Mouse (Mus musculus): ENCODE results near the gene Gm5741.

Gene Gm5741

DNA sequence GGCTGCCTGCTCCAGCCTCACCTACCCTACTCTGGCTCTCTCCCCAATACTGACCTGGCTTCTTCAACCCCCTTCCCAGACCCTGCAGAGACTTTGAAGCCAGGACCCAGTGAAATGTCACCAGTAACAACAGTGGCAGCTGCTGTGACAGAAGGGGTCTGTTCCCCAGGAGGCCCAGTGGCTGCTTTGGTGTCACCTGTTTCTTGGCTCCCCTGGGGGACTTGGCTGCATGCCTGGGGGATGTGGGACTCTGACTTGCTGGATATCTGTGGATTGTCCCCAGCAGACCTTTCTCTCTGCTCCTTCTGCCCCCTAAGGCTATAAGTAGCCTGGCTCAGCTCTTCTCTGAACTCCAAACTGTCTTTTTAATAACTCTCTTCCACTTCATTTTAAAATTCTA is at the start of gene Gm5741:
Gene Gm5741 (minus strand): TSS at position 1 of the 400 bp plus-strand sequence.
- ChIA-PET CTCF (no interaction called here), POLR2A (interaction anchor here in 3 of 4 experiments (0.5 to 13.9 kb wide), 8 partner anchors 8 to 107 kb away, joined by 3 to 338 read pairs (median 4); partner anchors contain the start of genes Tnpo2 (in 2 of the 3), Fbxw9 (in 1 of the 3), Man2b1 (in 1 of the 3) and Trir (in 1 of the 3))

DNA sequence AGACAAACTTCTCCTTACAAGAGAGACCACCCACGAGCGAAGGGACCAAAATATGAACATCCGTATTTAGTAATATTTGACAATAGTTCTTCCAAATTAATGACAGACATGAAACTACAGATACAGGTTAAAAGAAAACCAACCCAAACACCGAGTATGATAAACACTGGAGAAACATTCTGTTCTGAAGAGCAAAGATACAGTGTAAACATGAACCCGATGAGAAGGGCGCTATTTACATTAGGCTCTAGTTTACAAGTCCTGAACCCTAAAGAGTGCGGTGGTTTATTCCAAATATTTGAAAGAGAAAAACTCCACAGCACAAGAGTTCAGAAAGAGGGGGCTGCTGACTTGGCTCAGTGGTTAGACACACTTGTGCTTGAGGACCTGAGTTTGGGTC is 49.2 kb upstream of the Gm5741 start:
- POLR2A ChIA-PET, result interaction anchor here in 1 of 4 experiments (0.7 kb wide), 1 partner anchor 308 kb away, joined by 4 read pairs; no protein-coding TSS in a partner anchor
- CTCF ChIA-PET, result no interaction called here

DNA sequence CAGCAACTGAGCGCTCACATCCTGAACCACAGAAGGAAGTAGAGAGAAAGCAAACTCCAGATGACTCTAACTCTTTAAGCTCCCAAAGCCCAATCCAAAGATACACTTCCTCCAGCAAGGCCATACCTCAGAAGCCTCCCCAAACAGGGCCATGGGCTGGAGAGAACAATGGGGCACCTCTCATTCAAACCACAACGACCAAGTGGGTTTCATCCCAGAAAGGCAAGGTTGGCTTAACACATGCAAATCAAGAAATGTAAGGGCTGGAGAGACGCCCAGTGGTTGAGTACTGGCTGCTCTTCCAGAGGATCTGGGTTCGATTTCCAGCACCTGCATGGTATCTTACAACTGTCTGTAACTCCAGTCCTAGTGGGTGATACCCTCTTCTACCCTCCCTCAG is 47.7 kb upstream of the Gm5741 start:
- POLR2A ChIA-PET, result no interaction called here
- CTCF ChIA-PET, result no interaction called here

DNA sequence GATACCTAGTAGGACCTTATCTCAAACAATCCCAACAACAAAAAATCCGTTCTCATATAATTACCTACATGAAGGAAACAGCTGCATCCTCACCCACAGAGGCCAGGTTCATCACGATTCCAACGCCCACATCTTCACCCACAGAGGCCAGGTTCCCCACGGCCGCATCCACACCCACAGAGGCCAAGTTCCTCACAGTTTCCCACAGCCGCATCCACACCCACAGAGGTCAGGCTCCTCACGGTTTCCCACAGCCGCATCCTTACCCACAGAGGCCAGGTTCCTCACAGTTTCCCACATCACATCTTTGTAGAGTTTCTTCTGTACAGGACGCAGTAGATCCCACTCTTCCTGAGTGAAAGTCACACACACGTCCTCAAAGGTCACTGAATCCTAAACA is 45.5 kb upstream of the Gm5741 start:
- ChIA-PET CTCF (interaction anchor here in 1 of 4 experiments (0.6 kb wide), 1 partner anchor 50 kb away, joined by 9 read pairs; no protein-coding TSS in a partner anchor), POLR2A (no interaction called here)

DNA sequence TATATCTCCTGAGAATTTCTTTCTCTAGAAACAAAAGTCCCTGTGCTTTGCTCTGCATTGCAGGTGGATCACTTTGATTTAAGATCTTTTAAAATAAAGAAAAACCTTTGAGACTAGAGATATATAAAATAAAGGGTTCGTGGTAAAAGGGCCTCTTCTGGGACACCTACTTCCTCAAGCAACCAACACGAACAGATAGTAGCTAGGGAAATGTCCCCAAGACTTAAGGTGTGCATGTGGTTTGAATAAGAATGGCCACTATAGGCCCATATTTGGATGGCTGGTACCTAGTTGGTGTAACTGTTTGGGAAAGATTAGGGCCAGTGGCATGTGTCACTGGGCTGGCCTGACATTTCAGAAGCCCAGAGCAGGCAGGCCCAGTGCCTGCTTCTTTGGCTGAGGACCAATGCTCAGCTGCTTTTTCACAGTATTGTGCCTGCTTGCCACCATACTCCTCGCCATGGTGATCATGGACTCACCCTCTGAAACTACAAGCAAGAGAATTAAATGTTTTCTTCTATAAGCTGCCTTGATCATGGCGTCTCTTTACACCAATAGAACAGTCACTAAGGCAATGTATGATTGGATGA is 32.4 kb upstream of the Gm5741 start:
- ChIA-PET CTCF (interaction anchor here in 1 of 4 experiments (0.5 kb wide), 1 partner anchor 341 kb away, joined by 4 read pairs; no protein-coding TSS in a partner anchor), POLR2A (interaction anchor here in 2 of 4 experiments (0.6 to 10.8 kb wide), 8 partner anchors 16 to 124 kb away, joined by 3 to 60 read pairs (median 8); partner anchors contain the start of genes Dhps (in 2 of the 2), Man2b1 (in 2 of the 2) and Wdr83os (in 1 of the 2))

DNA sequence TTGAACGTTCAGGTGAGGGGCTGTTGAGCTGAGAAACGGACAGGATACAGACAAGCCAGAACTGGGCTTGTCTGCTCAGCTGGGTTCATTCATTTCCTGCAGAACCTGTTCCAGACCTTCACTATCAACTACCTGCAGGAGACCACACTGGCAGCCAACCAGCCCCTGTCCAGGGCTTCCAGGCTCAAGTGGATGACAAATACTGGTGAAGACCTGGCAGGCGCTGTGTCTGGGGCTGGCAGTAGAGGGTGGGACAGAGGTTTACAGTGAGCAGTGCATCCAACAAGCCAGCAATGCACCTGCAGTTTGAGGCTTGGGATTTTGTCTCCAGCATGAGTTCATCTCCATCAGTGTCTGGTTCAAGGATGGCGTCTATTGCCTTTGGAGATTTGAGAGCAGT is 29.1 kb upstream of the Gm5741 start:
- ChIA-PET POLR2A (interaction anchor here in 3 of 4 experiments (0.8 to 10.8 kb wide), 7 partner anchors 13 to 295 kb away, joined by 3 to 60 read pairs (median 3); partner anchors contain the start of genes Dhps (in 2 of the 3) and Man2b1 (in 1 of the 3)), CTCF (interaction anchor here in 1 of 4 experiments (1.0 kb wide), 1 partner anchor 21 kb away, joined by 3 read pairs; no protein-coding TSS in a partner anchor)

DNA sequence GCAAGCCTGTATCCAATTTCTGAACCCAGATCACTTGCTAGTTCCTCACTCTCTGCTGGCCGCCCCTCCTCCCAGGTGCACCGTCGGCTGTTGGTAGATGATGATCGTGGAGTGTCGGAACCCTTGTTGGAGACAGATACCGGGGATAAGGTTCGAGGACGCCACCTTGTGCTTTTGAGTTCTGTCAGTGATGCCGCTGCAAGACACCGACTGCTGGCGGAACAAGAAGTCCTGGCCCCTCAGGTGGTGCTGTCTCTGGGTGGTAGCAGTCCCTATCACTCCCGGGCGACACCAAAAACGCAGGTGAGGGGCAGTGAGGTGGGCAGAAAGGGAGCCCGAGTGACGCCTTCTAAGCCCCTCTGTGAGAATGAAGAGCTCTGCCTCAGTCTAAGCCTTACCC is 28.4 kb upstream of the Gm5741 start:
- POLR2A ChIA-PET, result interaction anchor here in 3 of 4 experiments (0.8 to 10.8 kb wide), 8 partner anchors 12 to 295 kb away, joined by 3 to 60 read pairs (median 4); partner anchors contain the start of genes Dhps (in 2 of the 3) and Man2b1 (in 2 of the 3)
- CTCF ChIA-PET, result interaction anchor here in 2 of 4 experiments (1.0 to 1.4 kb wide), 2 partner anchors 20 kb away, joined by 3 read pairs; no protein-coding TSS in a partner anchor

DNA sequence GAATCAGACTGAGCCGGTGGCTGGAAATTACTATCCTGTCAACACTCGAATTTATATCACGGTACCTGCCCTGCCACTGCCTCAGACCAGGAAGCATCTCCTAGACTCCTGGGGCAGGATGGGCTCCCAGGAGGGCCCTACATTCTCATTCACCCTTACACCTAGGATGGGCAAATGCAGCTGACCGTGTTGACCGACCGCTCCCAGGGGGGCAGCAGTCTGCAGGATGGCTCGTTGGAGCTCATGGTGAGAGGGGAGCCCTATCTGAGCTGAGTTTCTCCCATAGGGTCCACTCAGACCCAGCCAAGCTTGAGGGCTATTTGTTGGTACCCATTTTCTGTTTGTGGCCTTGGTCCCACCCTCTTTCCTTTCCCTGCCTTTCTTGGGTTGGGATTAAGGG is 27.8 kb upstream of the Gm5741 start:
- POLR2A ChIA-PET, result interaction anchor here in 2 of 4 experiments (1.0 to 10.8 kb wide), 4 partner anchors 11 to 120 kb away, joined by 3 to 60 read pairs (median 30); partner anchors contain the start of genes Man2b1 (in 2 of the 2) and Dhps (in 1 of the 2)
- CTCF ChIA-PET, result interaction anchor here in 1 of 4 experiments (1.4 kb wide), 1 partner anchor 19 kb away, joined by 3 read pairs; no protein-coding TSS in a partner anchor

DNA sequence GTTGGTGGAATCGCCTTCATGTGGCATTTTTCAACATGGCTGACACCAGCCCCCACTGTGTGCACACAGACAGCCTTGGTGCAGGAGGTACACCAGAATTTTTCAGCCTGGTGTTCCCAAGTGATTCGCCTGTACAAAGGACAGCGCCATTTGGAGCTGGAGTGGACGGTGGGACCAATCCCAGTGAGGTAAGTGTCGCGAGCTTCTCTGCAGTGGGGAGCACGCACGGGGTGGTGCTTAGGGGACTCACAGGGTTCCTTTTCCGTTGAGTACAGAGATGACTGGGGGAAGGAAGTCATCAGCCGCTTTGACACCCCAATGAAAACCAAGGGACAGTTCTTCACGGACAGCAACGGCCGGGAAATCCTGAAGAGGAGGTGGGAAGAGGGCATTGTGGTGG is 27.3 kb upstream of the Gm5741 start:
- POLR2A ChIA-PET, result interaction anchor here in 2 of 4 experiments (1.0 to 10.8 kb wide), 5 partner anchors 11 to 119 kb away, joined by 3 to 60 read pairs (median 8); partner anchors contain the start of genes Man2b1 (in 2 of the 2) and Dhps (in 1 of the 2)
- CTCF ChIA-PET, result interaction anchor here in 1 of 4 experiments (1.4 kb wide), 1 partner anchor 19 kb away, joined by 3 read pairs; no protein-coding TSS in a partner anchor

DNA sequence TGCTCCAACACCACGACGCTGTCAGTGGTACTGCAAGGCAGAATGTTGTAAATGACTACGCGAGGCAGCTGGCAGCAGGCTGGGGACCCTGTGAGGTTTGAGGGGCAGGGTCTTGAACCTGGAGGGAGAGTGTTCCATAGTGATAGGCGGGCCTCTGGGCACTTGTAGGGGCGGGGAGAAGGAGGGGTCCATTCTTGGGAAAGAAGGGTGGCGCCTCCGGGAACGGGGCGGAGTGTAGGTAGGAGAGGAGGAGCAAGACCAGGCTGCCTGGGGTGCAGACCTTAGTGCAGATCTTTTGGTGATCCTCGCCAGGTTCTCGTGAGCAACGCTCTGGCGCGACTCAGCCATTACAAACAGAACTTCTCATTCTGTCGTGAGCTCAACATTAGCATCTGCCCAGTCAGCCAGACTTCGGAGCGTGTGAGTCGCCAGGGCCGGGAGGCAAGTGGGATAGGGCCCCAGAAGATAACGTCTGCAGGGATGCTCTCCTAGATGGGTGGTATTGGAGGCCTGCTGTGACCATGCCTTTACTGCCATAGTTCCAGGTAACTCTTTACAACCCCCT is 23.8 kb upstream of the Gm5741 start:
- ChIA-PET POLR2A (interaction anchor here in 3 of 4 experiments (1.0 to 9.8 kb wide), 7 partner anchors 8 to 20 kb away, joined by 3 to 60 read pairs (median 10); partner anchors contain the start of genes Dhps (in 3 of the 3), Man2b1 (in 1 of the 3), Wdr83 (in 1 of the 3) and Wdr83os (in 1 of the 3)), CTCF (interaction anchor here in 3 of 4 experiments (0.6 to 1.3 kb wide), 6 partner anchors 10 to 49 kb away, joined by 3 to 5 read pairs (median 4); no protein-coding TSS in a partner anchor)

DNA sequence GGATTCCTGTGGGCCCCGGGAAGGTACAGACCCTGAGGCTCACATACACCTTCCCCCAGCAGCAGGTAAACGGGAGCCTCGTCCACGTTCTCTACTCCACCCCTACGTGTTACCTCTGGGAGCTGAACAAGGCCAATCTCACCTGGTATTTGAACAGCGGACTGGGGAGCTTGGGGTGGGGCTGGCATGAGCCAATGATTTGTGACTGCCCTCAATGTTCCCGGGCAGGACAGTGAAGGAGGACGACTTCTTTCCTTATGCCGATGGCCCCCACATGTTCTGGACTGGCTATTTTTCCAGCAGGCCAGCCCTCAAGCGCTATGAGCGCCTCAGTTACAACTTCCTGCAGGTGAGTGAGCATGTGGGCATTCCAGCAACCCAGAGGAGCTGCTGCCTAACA is 23.1 kb upstream of the Gm5741 start:
- POLR2A ChIA-PET, result interaction anchor here in 2 of 4 experiments (1.3 to 9.8 kb wide), 5 partner anchors 7 to 19 kb away, joined by 3 to 60 read pairs (median 11); partner anchors contain the start of genes Dhps (in 2 of the 2) and Man2b1 (in 1 of the 2)

DNA sequence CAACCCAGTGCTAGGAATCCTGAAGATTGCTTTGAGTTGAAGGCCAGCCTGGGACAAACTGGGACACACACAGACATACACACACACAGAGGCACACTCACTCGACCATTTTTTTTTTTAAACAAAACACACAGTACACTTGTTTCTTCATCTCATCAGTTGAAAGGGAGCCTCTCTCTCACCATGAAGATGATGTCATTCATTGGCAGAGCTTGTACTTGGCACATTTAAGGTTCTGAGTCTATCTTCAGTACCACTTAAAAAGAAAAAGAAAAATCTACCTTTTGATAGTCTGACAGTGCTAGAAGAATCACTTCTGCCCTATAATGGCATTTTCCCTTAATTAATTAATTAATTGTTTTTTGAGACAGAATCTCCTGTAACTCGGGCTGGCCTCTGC is 21.0 kb upstream of the Gm5741 start:
- ChIA-PET POLR2A (interaction anchor here in 2 of 4 experiments (0.6 to 11.1 kb wide), 5 partner anchors 8 to 103 kb away, joined by 3 to 275 read pairs (median 4); partner anchors contain the start of genes Dhps (in 1 of the 2), Wdr83 (in 1 of the 2) and Wdr83os (in 1 of the 2)), CTCF (interaction anchor here in 1 of 4 experiments (0.7 kb wide), 1 partner anchor 14 kb away, joined by 3 read pairs; no protein-coding TSS in a partner anchor)

More for the DNA sequence above, 23.1 kb upstream of the Gm5741 start:
- CTCF ChIA-PET, result interaction anchor here in 1 of 4 experiments (1.2 kb wide), 1 partner anchor 16 kb away, joined by 3 read pairs; no protein-coding TSS in a partner anchor

DNA sequence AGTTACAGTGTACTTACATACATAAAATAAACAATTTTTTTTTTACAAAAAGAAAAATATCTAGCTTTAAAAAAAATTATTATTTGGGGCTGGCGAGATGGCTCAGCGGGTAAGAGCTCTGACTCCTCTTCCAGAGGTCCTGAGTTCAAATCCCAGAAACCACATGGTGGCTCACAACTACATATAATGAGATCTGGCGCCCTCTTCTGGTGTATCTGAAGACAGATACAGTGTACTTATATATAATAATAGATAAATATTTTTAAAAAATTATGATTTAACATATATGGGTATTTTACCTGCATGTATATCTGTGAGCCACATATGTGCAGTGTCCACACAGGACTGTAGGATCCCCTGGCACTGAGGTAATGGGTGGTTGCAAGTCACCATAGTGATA is 18.5 kb upstream of the Gm5741 start:
- ChIA-PET POLR2A (interaction anchor here in 2 of 4 experiments (0.7 to 11.1 kb wide), 9 partner anchors 10 to 109 kb away, joined by 3 to 275 read pairs (median 9); partner anchors contain the start of genes Dhps (in 2 of the 2) and Trir (in 1 of the 2)), CTCF (interaction anchor here in 3 of 4 experiments (0.6 to 3.2 kb wide), 10 partner anchors 10 to 377 kb away, joined by 3 to 19 read pairs (median 4); partner anchors contain the start of gene Dhps (in 1 of the 3))

DNA sequence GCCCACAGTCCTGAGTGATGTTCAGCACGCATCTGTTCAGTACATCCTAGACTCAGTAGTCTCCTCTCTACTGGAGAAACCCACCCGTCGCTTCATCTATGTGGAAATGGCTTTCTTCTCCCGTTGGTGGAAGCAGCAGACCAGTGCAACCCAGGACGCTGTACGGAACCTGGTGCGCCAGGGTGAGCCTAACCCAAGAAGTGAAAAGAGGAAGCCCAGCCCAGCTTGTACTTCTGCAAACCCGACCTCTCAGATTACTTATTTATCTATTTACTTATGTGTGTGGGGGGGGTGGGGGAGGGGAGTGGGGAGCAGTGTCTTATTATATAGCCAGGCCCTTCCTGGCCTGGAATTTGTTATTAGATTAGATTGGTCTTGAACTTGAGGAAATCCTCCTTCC is 16.9 kb upstream of the Gm5741 start:
- ChIA-PET POLR2A (interaction anchor here in 3 of 4 experiments (0.6 to 11.1 kb wide), 9 partner anchors 11 to 208 kb away, joined by 3 to 275 read pairs (median 21); partner anchors contain the start of genes Dhps (in 3 of the 3), Fbxw9 (in 1 of the 3) and Tnpo2 (in 1 of the 3)), CTCF (interaction anchor here in 1 of 4 experiments (0.6 to 3.2 kb wide), 2 partner anchors 8 to 441 kb away, joined by 3 to 19 read pairs; no protein-coding TSS in a partner anchor)

DNA sequence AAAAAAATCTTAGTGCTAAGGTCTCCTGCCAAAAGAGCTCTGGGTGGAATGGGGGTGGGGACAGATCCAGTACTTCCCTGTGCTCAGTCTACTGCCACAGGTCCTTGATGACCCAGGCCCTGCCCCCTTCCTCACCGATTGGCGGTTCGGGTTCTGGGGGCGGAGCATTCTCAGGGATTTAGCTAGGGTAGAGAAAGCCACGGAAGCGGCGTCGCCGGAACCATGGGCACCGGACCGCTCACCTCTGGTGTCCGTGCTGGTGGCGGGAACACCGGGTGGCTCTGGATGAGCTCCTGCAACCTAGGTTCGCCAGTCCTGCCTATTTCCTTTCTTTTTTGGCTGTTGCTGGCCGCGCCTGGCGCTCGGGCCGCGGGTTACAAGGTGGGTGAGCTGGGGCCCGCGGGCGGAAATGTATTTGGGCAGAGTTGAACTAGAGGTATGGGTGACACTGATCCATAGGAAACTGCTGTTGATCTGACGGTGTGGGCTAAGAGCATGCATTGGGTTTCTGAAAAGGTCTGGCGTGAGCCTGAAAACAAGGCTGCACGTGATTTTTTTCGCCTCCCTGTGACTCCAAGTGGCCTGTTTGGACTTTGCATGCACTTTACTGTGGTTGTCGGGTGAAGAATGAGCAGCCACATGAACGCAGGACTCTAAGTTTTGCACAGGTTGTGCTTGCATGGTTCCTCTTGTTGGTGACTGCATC is 15.5 kb upstream of the Gm5741 start, which contains the start of gene Man2b1:
Gene Man2b1 (plus strand): TSS at position 163 of the 706 bp plus-strand sequence.
- ChIA-PET CTCF (interaction anchor here (0.5 to 1.7 kb wide), 12 partner anchors 11 to 1815 kb away, joined by 3 to 22 read pairs (median 4); partner anchors contain the start of gene Dhps (in 1 of the 4)), POLR2A (interaction anchor here (0.6 to 11.1 kb wide), 68 partner anchors 9 to 752 kb away, joined by 3 to 275 read pairs (median 5); partner anchors contain the start of genes Dhps (in 4 of the 4), Trir (in 3 of the 4), Vps35 (in 3 of the 4) and Asna1 (in 2 of the 4))

DNA sequence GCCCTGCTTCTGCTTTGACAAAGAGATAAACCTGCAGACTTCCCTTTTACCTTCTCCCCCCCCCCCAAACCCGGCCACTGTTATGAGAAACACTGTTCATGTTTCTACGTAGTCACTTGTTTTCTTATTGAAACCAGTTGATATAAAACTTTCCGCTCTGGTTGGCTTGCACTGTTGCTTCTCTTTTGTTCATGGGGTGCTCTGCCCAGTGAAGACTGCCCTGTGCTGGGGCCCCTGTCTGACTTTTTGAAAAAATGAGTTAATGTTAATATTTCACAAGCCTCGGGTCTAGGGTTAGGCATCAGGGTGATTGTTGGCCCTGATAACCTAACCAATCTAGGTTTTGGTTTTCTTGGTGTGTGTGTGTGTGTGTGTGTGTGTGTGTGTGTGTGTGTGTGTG is 14.4 kb upstream of the Gm5741 start:
- ChIA-PET CTCF (interaction anchor here in 1 of 4 experiments (0.9 to 2.0 kb wide), 2 partner anchors 10 to 69 kb away, joined by 3 to 18 read pairs; partner anchors contain the start of gene Dhps), POLR2A (interaction anchor here in 3 of 4 experiments (0.5 to 12.9 kb wide), 27 partner anchors 9 to 235 kb away, joined by 3 to 479 read pairs (median 13); partner anchors contain the start of genes Dhps (in 3 of the 3), Fbxw9 (in 2 of the 3), Tnpo2 (in 2 of the 3) and Asna1 (in 1 of the 3))

DNA sequence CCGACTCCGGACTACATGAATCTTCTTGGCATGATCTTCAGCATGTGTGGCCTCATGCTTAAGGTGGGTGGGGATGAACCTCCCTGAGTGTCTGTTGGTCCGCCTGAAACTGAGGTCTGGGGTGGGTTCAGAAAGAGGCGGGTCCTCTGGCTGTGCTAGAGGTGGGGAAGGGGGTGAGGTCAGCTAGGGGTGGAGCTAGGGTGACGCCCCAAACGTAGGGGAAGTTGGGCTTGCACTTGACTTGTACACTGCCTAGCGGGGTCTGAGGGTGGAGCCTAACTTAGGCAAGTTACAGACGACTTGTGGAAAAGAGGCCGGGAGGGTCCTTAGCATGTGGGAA is 13.4 kb upstream of the Gm5741 start, which contains the start of gene Wdr83:
Gene Wdr83 (minus strand): TSS at position 91 of the 340 bp plus-strand sequence.
- CTCF ChIA-PET, result interaction anchor here in 2 of 4 experiments (0.5 to 2.0 kb wide), 5 partner anchors 9 to 331 kb away, joined by 3 to 18 read pairs (median 3); partner anchors contain the start of gene Dhps (in 1 of the 2)
- POLR2A ChIA-PET, result interaction anchor here (0.6 to 12.9 kb wide), 37 partner anchors 7 to 392 kb away, joined by 3 to 479 read pairs (median 5); partner anchors contain the start of genes Dhps (in 4 of the 4), Fbxw9 (in 2 of the 4), Tnpo2 (in 2 of the 4) and Calr (in 1 of the 4)

Data from embryonic stem cell, embryonic (primary cell).